Mouse (Mus musculus): ENCODE results near the gene Trappc6a.
A peak's percentile ranks its signal among the peaks of the same experiment; 100 is the strongest.
"Not testable (repeated sequence)": the region's sequence is repeated elsewhere in the genome, so short reads cannot be mapped to it uniquely, and the experiment has no call there.

Trappc6a gene

DNA sequence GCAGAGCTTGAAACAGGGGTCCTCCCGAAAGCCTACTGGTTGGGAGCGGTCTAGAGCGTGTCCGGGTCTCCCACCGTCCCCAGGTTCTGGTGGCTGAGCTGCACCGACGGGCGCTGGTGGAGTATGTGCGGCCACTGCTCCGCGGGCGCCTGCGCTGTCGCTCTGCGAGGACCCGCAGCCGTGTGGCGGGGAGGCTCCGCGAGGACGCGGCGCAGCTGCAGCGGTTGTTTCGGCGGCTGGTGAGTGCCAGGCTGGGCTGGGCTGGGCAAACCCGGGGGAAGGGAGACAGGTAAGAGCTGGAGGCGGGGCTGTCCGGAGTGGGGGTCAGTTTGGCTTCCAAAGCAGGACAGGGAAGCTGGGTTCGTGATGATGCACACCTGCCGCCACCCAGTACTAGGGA lies 18.7 kb upstream of the Trappc6a start:
- DNase-seq (ENCODE audit: extremely low spot score) = no peak

- peak; percentile 45 for DNase-seq (ENCODE audit: extremely low spot score)
Observed at GRCm38 (mm10) chr7:19491731-19492130, 16.5 kb upstream of the Trappc6a start.

- no peak for DNase-seq (ENCODE audit: extremely low spot score)
Observed at GRCm38 (mm10) chr7:19494751-19495474, 13.3 kb upstream of the Trappc6a start.

DNA sequence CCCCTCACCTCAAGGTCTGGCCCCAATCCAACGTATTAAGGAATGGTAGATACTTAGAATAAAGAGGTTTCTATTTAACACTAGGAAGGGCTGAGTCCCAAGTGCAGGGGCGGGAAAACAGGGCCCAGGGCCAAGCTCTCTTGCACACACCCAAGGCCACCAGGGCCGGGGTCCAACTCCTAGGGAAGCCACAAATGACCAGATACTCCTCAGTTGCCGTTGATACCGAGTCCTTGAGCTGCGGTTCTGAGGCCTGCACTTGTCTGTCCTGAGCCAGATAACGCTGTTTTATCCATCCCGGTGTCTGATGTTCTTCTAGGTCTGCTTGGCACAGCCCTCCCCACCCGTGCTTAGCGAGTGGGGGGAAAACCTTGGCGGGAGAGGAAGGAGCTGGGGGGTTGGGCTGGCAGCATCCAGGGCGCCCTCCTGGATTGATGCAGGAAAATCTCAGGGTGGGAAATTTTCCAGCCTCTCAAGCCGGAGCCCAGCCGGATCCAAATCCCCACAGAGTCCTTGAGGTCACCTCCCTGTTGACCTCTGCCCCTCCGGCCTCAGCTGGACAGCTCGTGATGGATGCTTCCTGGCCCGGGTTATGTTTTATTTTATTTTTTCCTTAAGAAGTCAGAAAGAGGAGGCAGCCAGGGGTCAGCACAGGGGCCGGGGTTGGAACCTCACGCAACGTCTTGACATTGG lies 12.5 kb upstream of the Trappc6a start:
- peak; percentile 41 for DNase-seq (ENCODE audit: extremely low spot score)

GRCm38 (mm10) chr7:19496214-19496555 lies 12.0 kb upstream of the Trappc6a start:
- no peak for DNase-seq (ENCODE audit: extremely low spot score)

GRCm38 (mm10) chr7:19498326-19498725 lies 9.9 kb upstream of the Trappc6a start:
- no peak for DNase-seq (ENCODE audit: extremely low spot score)

DNA sequence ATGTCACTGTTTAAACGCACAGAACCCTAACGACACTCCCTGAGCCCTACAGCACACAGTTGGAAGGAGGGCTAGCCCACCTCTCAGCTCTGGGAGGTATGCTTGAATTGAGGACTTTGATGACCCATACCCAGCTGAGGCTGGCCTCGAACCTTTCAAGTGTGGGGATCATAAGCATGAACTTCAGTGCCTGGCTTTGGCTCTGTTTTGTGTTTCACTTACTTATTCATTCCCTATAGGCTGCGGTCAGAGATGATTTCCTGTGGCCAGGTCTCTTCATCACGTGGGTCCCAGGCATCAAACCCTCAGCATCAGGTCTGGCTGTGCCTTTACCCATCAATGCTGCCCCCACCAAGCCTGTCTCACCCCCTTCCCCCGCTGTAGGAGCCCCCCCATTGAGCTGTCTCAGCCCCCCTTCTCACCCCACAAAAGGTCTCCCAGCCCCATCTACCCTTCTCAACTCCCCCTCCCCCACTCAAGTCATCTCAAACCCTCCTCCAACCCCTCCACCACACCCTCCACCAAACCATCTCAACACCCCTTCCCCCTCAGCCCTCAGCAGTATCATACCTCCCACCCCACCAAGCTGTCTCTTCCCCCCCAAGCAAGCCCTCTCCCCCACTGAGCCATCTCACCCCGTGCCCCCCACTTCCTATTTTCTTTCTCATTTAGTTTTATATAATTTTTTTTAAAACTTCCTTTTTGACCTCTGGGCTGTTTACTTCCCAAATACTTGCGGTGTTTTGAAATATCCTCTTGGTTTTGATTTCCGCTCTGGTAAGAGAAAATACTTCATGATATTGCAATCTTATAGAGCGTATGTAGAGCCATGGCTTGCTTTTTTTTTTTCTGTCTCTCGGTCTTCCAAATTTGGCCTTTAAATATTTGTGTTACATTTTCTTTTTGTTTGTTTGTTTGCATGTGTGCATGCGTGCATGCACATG lies 7.5 kb upstream of the Trappc6a start:
- DNase-seq (ENCODE audit: extremely low spot score) = no peak

GRCm38 (mm10) chr7:19501658-19502057 lies 6.5 kb upstream of the Trappc6a start:
- DNase-seq (ENCODE audit: extremely low spot score) = no peak

- DNase-seq (ENCODE audit: extremely low spot score) = peak; percentile 68
Observed at GRCm38 (mm10) chr7:19503481-19504068, 4.6 kb upstream of the Trappc6a start.

DNA sequence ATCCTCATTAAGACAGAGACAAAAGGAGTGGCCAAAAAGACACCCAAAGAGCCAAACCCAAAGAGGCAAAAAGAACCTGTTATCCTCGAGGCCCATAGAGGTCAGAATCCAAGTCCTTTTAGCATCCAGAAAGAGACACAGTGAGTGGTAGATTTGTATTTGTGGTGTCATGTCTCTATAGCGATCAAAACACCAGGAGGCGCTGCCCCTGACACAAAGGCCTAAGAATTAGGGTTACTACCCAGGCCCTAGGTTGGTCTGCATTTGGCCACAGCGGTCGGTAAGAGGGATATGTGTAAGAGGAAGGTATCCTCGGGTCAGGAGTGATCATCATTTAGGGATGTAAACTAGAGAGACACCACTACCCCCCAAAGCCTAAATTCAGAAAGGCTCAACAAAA lies 1.9 kb upstream of the Trappc6a start:
- no peak for DNase-seq (ENCODE audit: extremely low spot score)

- peak; percentile 77 for DNase-seq (ENCODE audit: extremely low spot score)
Observed at GRCm38 (mm10) chr7:19506969-19507611, 1.1 kb upstream of the Trappc6a start.

DNA sequence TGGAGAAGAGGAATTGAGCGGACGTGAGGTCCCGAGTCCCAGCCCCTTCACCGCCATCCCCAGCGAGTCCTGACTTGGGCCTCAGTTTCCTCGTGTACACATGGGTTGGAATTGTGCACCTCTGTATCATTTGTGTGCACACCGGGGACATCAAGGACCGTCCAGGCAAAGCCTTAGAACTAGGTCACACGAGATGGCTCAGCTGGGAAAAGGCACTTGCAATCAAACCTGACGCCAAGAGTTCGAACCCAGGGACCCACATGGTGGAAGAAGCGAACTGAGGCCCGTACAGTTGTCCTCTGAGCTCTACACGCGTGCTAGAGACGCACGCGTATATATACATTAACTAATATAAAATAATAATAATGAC lies 598 bp upstream of the Trappc6a start:
- DNase-seq (ENCODE audit: extremely low spot score) = no peak

- DNase-seq (ENCODE audit: extremely low spot score) = no peak
Observed at GRCm38 (mm10) chr7:19508924-19509568, 851 bp downstream of the Trappc6a start.

GRCm38 (mm10) chr7:19509786-19510185 lies 1.6 kb downstream of the Trappc6a start:
- no peak for DNase-seq (ENCODE audit: extremely low spot score)

DNA sequence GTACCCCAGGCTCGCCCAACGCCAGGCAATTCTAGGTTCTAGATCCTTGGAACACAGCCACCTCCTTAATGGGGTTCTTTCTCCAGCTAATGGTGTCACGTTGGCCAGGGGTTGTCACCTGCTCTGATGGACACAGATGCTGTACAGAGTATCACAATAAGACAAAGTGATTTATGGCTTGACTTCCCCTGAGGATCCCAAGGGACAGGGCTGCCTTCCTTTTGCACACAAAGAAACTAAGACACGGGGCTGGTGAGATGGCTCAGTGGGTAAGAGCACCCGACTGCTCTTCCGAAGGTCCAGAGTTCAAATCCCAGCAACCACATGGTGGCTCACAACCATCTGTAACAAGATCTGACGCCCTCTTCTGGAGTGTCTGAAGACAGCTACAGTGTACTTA lies 3.7 kb downstream of the Trappc6a start:
- not testable (repeated sequence) for DNase-seq (ENCODE audit: extremely low spot score)

GRCm38 (mm10) chr7:19512353-19512752 lies 4.2 kb downstream of the Trappc6a start:
- DNase-seq (ENCODE audit: extremely low spot score) = no peak

- no peak for DNase-seq (ENCODE audit: extremely low spot score)
Observed at GRCm38 (mm10) chr7:19517652-19518365, 9.6 kb downstream of the Trappc6a start, which contains the start of gene Nkpd1. Gene Nkpd1, plus strand, starts transcription at chr7:19517838.

GRCm38 (mm10) chr7:19520032-19520431 lies 11.8 kb downstream of the Trappc6a start:
- no peak for DNase-seq (ENCODE audit: extremely low spot score)

DNA sequence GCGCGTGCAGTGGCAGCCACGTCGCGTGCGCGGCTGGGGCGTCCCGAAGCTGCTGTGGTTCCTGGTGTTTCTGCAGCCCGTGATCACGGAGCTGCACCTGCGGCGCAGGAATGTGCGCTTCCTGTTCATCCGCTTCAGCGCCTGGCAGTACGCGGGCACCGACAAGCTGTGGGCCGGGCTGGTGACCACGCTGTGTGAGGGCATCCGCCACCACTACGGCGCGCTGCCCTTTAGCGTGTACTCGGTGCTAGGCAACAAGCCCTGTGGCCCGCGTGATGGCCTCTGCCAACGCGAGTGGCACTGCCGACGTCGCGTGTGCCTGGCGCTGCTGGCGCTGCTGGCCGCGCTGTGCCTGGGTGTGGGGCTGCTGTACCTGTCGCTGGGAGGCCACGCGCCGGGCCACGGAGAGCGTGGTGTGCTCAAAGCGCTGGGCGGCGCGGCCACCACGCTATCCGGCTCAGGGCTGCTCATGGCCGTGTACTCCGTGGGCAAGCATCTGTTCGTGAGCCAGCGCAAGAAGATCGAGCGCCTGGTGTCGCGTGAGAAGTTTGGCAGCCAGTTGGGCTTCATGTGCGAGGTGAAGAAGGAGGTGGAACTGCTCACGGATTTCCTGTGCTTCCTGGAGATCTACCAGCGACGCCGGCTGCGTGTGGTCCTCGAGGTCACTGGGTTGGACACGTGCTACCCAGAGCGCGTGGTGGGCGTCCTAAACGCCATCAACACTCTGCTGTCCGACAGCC lies 15.0 kb downstream of the Trappc6a start:
- DNase-seq (ENCODE audit: extremely low spot score) = no peak
